Mouse (Mus musculus) MEL (cell line): ENCODE results near the gene Sart1. TPM values are rescaled to one million over a fixed set of nuclear protein-coding genes. Genes with fewer than 3 reads are reported as not detected.

Experiments used
- DNase-seq: peaks from one replicate; pipeline ENCODE4 v3.0.0; 2011; ENCODE audit warnings: low read depth, low spot score
- H3K27ac ChIP-seq: 2 replicates; pipeline ENCODE4 v1.5.1; 2012; ENCODE audit warnings: low read depth, mild to moderate bottlenecking, control low read depth, low read length, moderate library complexity; ENCODE audit not compliant: control insufficient read depth
- H3K27me3 ChIP-seq, 2 experiments: fragments of 150-350 bp in 1 of 2; sonication (generic) in 1 of 2; 2 replicates each; pipeline ENCODE4 v1.6.1; 2012; ENCODE audit warnings: low read length in 2 of 2, mild to moderate bottlenecking in 2 of 2, improper control_type of control experiment in 1 of 2, moderate library complexity in 1 of 2; ENCODE audit not compliant: insufficient read depth in 2 of 2, control insufficient read depth in 1 of 2
- H3K36me3 ChIP-seq, 2 experiments: 2 replicates each; pipeline ENCODE4 v1.6.1; 2012 to 2014; ENCODE audit warnings: low read length in 2 of 2, improper control_type of control experiment in 1 of 2, inconsistent platforms in 1 of 2, mild to moderate bottlenecking in 1 of 2; ENCODE audit not compliant: insufficient read depth in 2 of 2, control insufficient read depth in 1 of 2
- H3K4me1 ChIP-seq, 2 experiments: fragments of 150-350 bp in 1 of 2; sonication (generic) in 1 of 2; 2 replicates each; pipeline ENCODE4 v1.6.1; 2012; ENCODE audit warnings: low read length in 2 of 2, improper control_type of control experiment in 1 of 2, mild to moderate bottlenecking in 1 of 2; ENCODE audit not compliant: insufficient read depth in 2 of 2, control insufficient read depth in 1 of 2
- H3K4me3 ChIP-seq, 2 experiments: fragments of 150-350 bp in 1 of 2; sonication (generic) in 1 of 2; 2 replicates each; pipeline ENCODE4 v1.5.1; 2012; ENCODE audit warnings: low read depth in 2 of 2, low read length in 2 of 2, mild to moderate bottlenecking in 2 of 2, moderate library complexity in 2 of 2, control low read depth in 1 of 2, improper control_type of control experiment in 1 of 2; ENCODE audit not compliant: control insufficient read depth in 1 of 2, insufficient read depth in 1 of 2
- H3K79me2 ChIP-seq: 2 replicates; pipeline ENCODE4 v1.6.1; 2012; ENCODE audit warnings: mild to moderate bottlenecking, low read length, moderate library complexity; ENCODE audit not compliant: control insufficient read depth, poor library complexity, insufficient read depth
- H3K9ac ChIP-seq: 2 replicates; pipeline ENCODE4 v1.6.1; 2012; ENCODE audit warnings: low read depth, mild to moderate bottlenecking, control low read depth, low read length, moderate library complexity; ENCODE audit not compliant: control insufficient read depth, poor library complexity, severe bottlenecking
- H3K9me3 ChIP-seq: fragments of 150-350 bp; sonication (generic); replicated peaks from 2 replicates; pipeline ENCODE4 v1.6.1; 2012; ENCODE audit warnings: mild to moderate bottlenecking, low read length, improper control_type of control experiment, moderate library complexity; ENCODE audit not compliant: insufficient read depth
- BHLHE40 ChIP-seq: IDR thresholded peaks from 2 replicates; pipeline ENCODE4 v1.6.1; 2012; ENCODE audit warnings: low read depth, mild to moderate bottlenecking, inconsistent platforms, low read length, improper control_type of control experiment, borderline replicate concordance
- CHD1 ChIP-seq: IDR thresholded peaks from 2 replicates; pipeline ENCODE4 v1.6.1; 2012; ENCODE audit warnings: low read depth, mild to moderate bottlenecking, inconsistent platforms, low read length, improper control_type of control experiment
- CTCF ChIP-seq, 3 experiments: IDR thresholded peaks in 2 of 3; conservative IDR thresholded peaks in 1 of 3; 2 replicates each; pipeline ENCODE4 v1.5.1; 2011 to 2012; ENCODE audit warnings: low read length in 3 of 3, low read depth in 2 of 3, mild to moderate bottlenecking in 2 of 3, improper control_type of control experiment in 1 of 3, inconsistent platforms in 1 of 3, mixed read lengths in 1 of 3, moderate library complexity in 1 of 3; ENCODE audit not compliant: control insufficient read depth in 1 of 3, insufficient read depth in 1 of 3, poor library complexity in 1 of 3, severe bottlenecking in 1 of 3
- ELF1 ChIP-seq: IDR thresholded peaks from 2 replicates; pipeline ENCODE4 v1.6.1; 2014; ENCODE audit warnings: low read depth, mild to moderate bottlenecking, inconsistent platforms, low read length, improper control_type of control experiment, moderate library complexity
- EP300 ChIP-seq, 2 experiments: IDR thresholded peaks; 2 replicates each; pipeline ENCODE4 v1.6.1; 2011; ENCODE audit warnings: improper control_type of control experiment in 2 of 2, low read length in 2 of 2, low read depth in 1 of 2, mild to moderate bottlenecking in 1 of 2
- ETS1 ChIP-seq: IDR thresholded peaks from 2 replicates; pipeline ENCODE4 v1.6.1; 2012; ENCODE audit warnings: low read depth, mild to moderate bottlenecking, inconsistent platforms, low read length, improper control_type of control experiment, moderate library complexity
- GATA1 ChIP-seq: IDR thresholded peaks from 2 replicates; pipeline ENCODE4 v1.6.1; 2011; ENCODE audit warnings: low read depth, low read length, improper control_type of control experiment
- HCFC1 ChIP-seq: IDR thresholded peaks from 2 replicates; pipeline ENCODE4 v1.6.1; 2012; ENCODE audit warnings: low read depth, mild to moderate bottlenecking, inconsistent platforms, low read length, improper control_type of control experiment, moderate library complexity
- JUND ChIP-seq: IDR thresholded peaks from 2 replicates; pipeline ENCODE4 v1.6.1; 2011; ENCODE audit warnings: low read depth, mild to moderate bottlenecking, improper control_type of control experiment, low read length
- MAZ ChIP-seq: IDR thresholded peaks from 2 replicates; pipeline ENCODE4 v1.6.1; 2012; ENCODE audit warnings: low read depth, mild to moderate bottlenecking, inconsistent platforms, low read length, improper control_type of control experiment
- MEF2A ChIP-seq: IDR thresholded peaks from 2 replicates; pipeline ENCODE4 v1.6.1; 2014; ENCODE audit warnings: low read depth, mild to moderate bottlenecking, inconsistent platforms, low read length, improper control_type of control experiment; ENCODE audit not compliant: poor library complexity, insufficient replicate concordance, severe bottlenecking; ENCODE audit errors: extremely low read depth
- MYB ChIP-seq: IDR thresholded peaks from 2 replicates; pipeline ENCODE4 v1.6.1; 2011; ENCODE audit warnings: mild to moderate bottlenecking, low read depth, low read length, improper control_type of control experiment
- MYC ChIP-seq: IDR thresholded peaks from 2 replicates; pipeline ENCODE4 v1.6.1; 2011; ENCODE audit warnings: low read depth, mild to moderate bottlenecking, low read length, improper control_type of control experiment, moderate library complexity
- NELFE ChIP-seq: IDR thresholded peaks from 2 replicates; pipeline ENCODE4 v1.6.1; 2011; ENCODE audit warnings: low read depth, low read length, improper control_type of control experiment
- POLR2A ChIP-seq, 2 experiments: IDR thresholded peaks; 2 replicates each; pipeline ENCODE4 v1.6.1; 2011 to 2012; ENCODE audit warnings: low read length in 2 of 2, mild to moderate bottlenecking in 2 of 2, control low read depth in 1 of 2, improper control_type of control experiment in 1 of 2, low read depth in 1 of 2, moderate library complexity in 1 of 2; ENCODE audit not compliant: control insufficient read depth in 1 of 2, insufficient read depth in 1 of 2, poor library complexity in 1 of 2
- POLR2AphosphoS2 ChIP-seq: IDR thresholded peaks from 2 replicates; pipeline ENCODE4 v1.6.1; 2011; ENCODE audit warnings: low read length, improper control_type of control experiment
- POLR2AphosphoS5 ChIP-seq: IDR thresholded peaks from 2 replicates; pipeline ENCODE4 v1.6.1; 2012; ENCODE audit warnings: low read depth, borderline replicate concordance, mild to moderate bottlenecking, inconsistent platforms, low read length, moderate library complexity, mixed read lengths
- RAD21 ChIP-seq: IDR thresholded peaks from 2 replicates; pipeline ENCODE4 v1.6.1; 2011; ENCODE audit warnings: mild to moderate bottlenecking, low read depth, low read length, improper control_type of control experiment
- RCOR1 ChIP-seq: IDR thresholded peaks from 2 replicates; pipeline ENCODE4 v1.6.1; 2012; ENCODE audit warnings: low read depth, mild to moderate bottlenecking, inconsistent platforms, low read length, improper control_type of control experiment
- SIN3A ChIP-seq: IDR thresholded peaks from 2 replicates; pipeline ENCODE4 v1.6.1; 2012; ENCODE audit warnings: low read length, improper control_type of control experiment, inconsistent platforms
- SMC3 ChIP-seq: IDR thresholded peaks from 2 replicates; pipeline ENCODE4 v1.6.1; 2011; ENCODE audit warnings: low read depth, low read length, improper control_type of control experiment
- TBP ChIP-seq: IDR thresholded peaks from 2 replicates; pipeline ENCODE4 v1.8.0; 2011; ENCODE audit warnings: low read depth, low read length, improper control_type of control experiment
- TCF12 ChIP-seq: IDR thresholded peaks from 2 replicates; pipeline ENCODE4 v1.6.1; 2014; ENCODE audit warnings: low read depth, mild to moderate bottlenecking, inconsistent platforms, low read length, improper control_type of control experiment, moderate library complexity
- ZC3H11A ChIP-seq: IDR thresholded peaks from 2 replicates; pipeline ENCODE4 v1.6.1; 2012; ENCODE audit warnings: low read depth, mild to moderate bottlenecking, inconsistent platforms, low read length, improper control_type of control experiment
- polyA plus RNA-seq, 2 experiments: library from polyadenylated mRNA; stranded (reverse) in 1 of 2; unstranded in 1 of 2; fragments of >175 nt in 1 of 2; fragments of >200 nt in 1 of 2; gene quantifications; 2 replicates each; pipeline versions ENCODE4 v1.2.1 to v1.2.4; 2012; ENCODE audit warnings: low replicate concordance in 2 of 2, low read depth in 1 of 2; ENCODE audit not compliant: insufficient read length in 2 of 2, insufficient read depth in 1 of 2, missing spikeins in 1 of 2
- total RNA-seq: library from RNA; depleted of rRNA; stranded (reverse); fragments of 300-350 nt; gene quantifications from 2 replicates; pipeline ENCODE4 v1.2.3, GENCODE M21; 2012

The Sart1 gene
- total and polyA plus RNA-seq, 3 experiments: 117 to 141 TPM; not detected in 1

- H3K27me3 ChIP-seq: peaks cover 2 to 8% of the 10 kb centered on the region in 2 experiments; a peak in 3 of 4 replicates
- H3K36me3 ChIP-seq: no peaks in the 10 kb centered on the region
- H3K9me3 ChIP-seq: no peaks in the 10 kb centered on the region
- no peak overlapping the region for H3K4me3 ChIP-seq
- H3K4me1 ChIP-seq: no peaks in the 10 kb centered on the region
- TF ChIP-seq EP300 (IDR thresholded peaks at IDR 0.05; ENCODE audit: low read depth in 1 of 2, low read length in 2 of 2): no peak
- no peak for TF ChIP-seq ZC3H11A
- no peak for TF ChIP-seq TBP
- TF ChIP-seq MYC: no peak
- TF ChIP-seq POLR2AphosphoS5: no peak
- no peak for TF ChIP-seq SMC3
- TF ChIP-seq POLR2AphosphoS2: no peak
- no peak for TF ChIP-seq RCOR1
- no peak for TF ChIP-seq NELFE
- no peak for TF ChIP-seq MAZ
- no peak for TF ChIP-seq POLR2A (IDR thresholded peaks at IDR 0.05; ENCODE audit: control insufficient read depth in 1 of 2, insufficient read depth in 1 of 2, low read depth in 1 of 2, low read length in 2 of 2, poor library complexity in 1 of 2)
- TF ChIP-seq CTCF (IDR thresholded peaks at IDR 0.05 in 2 of 3, conservative IDR thresholded peaks at IDR 0.05 in 1 of 3; ENCODE audit: control insufficient read depth in 1 of 3, insufficient read depth in 1 of 3, low read depth in 2 of 3, low read length in 3 of 3, poor library complexity in 1 of 3, severe bottlenecking in 1 of 3): no peak
- TF ChIP-seq GATA1: no peak
- TF ChIP-seq TCF12: no peak
- TF ChIP-seq MYB: no peak
- no peak for DNase-seq
- H3K79me2 ChIP-seq: no peaks in the 10 kb centered on the region
- H3K9ac ChIP-seq: no peak overlapping the region
- no peak overlapping the region for H3K27ac ChIP-seq
Measured at GRCm38 (mm10) chr19:5341360-5341759, 47.1 kb downstream of the Sart1 start.

- peaks cover 0 to 8% of the 10 kb centered on the region in 2 experiments; a peak in 3 of 4 replicates for H3K27me3 ChIP-seq
- peak; percentile 83 for DNase-seq
- no peaks in the 10 kb centered on the region for H3K79me2 ChIP-seq
- no peak overlapping the region for H3K4me3 ChIP-seq
- no peaks in the 10 kb centered on the region for H3K4me1 ChIP-seq
- no peak overlapping the region for H3K27ac ChIP-seq
- peak; percentile 78 for TF ChIP-seq RAD21
- no peak for TF ChIP-seq RCOR1
- TF ChIP-seq TBP: no peak
- peak; percentile 95 for TF ChIP-seq SMC3
- no peak for TF ChIP-seq ELF1
- TF ChIP-seq MAZ: peak; percentile 40; the same call in 1 of the 2 replicates
- peak; percentile 37; the same call in 1 of the 2 replicates for TF ChIP-seq BHLHE40
- no peak for TF ChIP-seq HCFC1
- no peak for TF ChIP-seq CHD1
- peak; percentile 71; the same call in 1 of the 2 replicates for TF ChIP-seq JUND
- TF ChIP-seq CTCF (IDR thresholded peaks at IDR 0.05 in 2 of 3, conservative IDR thresholded peaks at IDR 0.05 in 1 of 3; ENCODE audit: control insufficient read depth in 1 of 3, insufficient read depth in 1 of 3, low read depth in 2 of 3, low read length in 3 of 3, poor library complexity in 1 of 3, severe bottlenecking in 1 of 3): peak; percentile 84 to 97 (median 96)
- TF ChIP-seq ZC3H11A: peak; percentile 76
- no peak for TF ChIP-seq MYB
- TF ChIP-seq POLR2AphosphoS2: no peak
- no peak for TF ChIP-seq MEF2A
- TF ChIP-seq EP300 (IDR thresholded peaks at IDR 0.05; ENCODE audit: low read depth in 1 of 2, low read length in 2 of 2): no peak
- TF ChIP-seq ETS1: no peak
- peak; percentile 33; the same call in 1 of the 2 replicates for TF ChIP-seq SIN3A
- TF ChIP-seq MYC: 0 out of 2 replicates have a peak, but pooled peaks have one; percentile 33
- TF ChIP-seq, all 39 proteins: peak for 9
- Histone ChIP-seq H3K9ac (no peak overlapping the region), H3K36me3 (no peaks in the 10 kb centered on the region), H3K9me3 (no peaks in the 10 kb centered on the region)
Measured at GRCm38 (mm10) chr19:5337975-5338374, 50.5 kb downstream of the Sart1 start.
